In the genomic region with DNA sequence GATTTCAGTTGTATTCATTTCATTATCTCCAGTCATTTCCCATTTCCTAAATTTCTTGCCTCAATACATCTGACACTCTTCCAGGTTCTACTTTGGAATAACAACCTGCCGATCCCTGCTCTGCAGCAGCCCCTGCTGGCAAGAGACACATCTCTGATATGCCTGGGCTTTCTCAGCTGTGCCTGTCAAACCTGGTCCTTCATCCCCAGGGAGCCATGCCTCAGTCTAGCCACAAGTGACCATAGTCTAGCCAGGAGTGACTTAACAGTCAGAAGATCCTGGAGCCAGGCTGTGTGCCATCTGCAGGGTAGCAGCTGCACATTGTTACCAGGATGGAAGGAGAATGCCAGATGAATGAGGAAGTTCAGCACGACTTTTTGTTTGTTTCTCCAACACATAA, we compare ENCODE assay signal across 9 mouse cellular contexts.
A peak's percentile ranks its signal among the peaks of the same experiment; 100 is the strongest.
DNase-seq lines count a peak whose midpoint lies in the region; ATAC-seq and TF ChIP-seq lines count a peak whose summit lies in the region.
"Had no signal": no experiment of that assay in that cellular context is flagged by ENCODE, and none has a peak within 500 bp of the region (broad histone marks: within the 10 kb centered on the region; RNA-seq: fewer than 3 reads in every experiment).

No protein-coding gene starts in this region.

- no peak overlapping the region for H3K4me2 ChIP-seq in lung, embryonic 14.5 days

- 0 out of 2 replicates have a peak, but pooled peaks cover 5% of the 10 kb centered on the region for H3K4me1 ChIP-seq in lung, embryonic 14.5 days (ENCODE audit: insufficient read depth)

- no peak overlapping the region for H3K9ac ChIP-seq in lung, embryonic 14.5 days

- H3K4me3 ChIP-seq in gastrocnemius, adult 2 months = no peak overlapping the region
- H3K4me3 ChIP-seq in lung, embryonic 14.5 days (ENCODE audit: low read depth, low read length) = no peak overlapping the region

- no peaks in the 10 kb centered on the region for H3K27me3 ChIP-seq in lung, embryonic 14.5 days (ENCODE audit: insufficient read depth, low read length)

- no peaks in the 10 kb centered on the region for H3K36me3 ChIP-seq in lung, embryonic 14.5 days (ENCODE audit: insufficient read depth)
- H3K36me3 ChIP-seq: G1E had no signal

- ATAC-seq in lung, embryonic 14.5 days (ENCODE audit: insufficient read depth) = peak; percentile 53; the same call in 1 of the 2 replicates
- no peak for ATAC-seq in erythroblast, adult 5-6 weeks (replicated peaks; ENCODE audit: low FRiP score, poor library complexity, severe bottlenecking)

- H3K9me3 ChIP-seq in lung, embryonic 14.5 days (ENCODE audit: low read depth, low read length) = no peaks in the 10 kb centered on the region

- peak; percentile 55 for TF ChIP-seq CTCF in gastrocnemius, adult 2 months (IDR thresholded peaks at IDR 0.05)
- TF ChIP-seq CTCF in lung, embryonic 14.5 days (IDR thresholded peaks at IDR 0.05; ENCODE audit: low read depth) = peak; percentile 82

- peak; percentile 34 for DNase-seq in gastrocnemius, adult 2 months
- no peak for DNase-seq in gastrocnemius, adult 8-10 months (ENCODE audit: low spot score in 2 of 2)
- peak; percentile 61 to 75 for DNase-seq in adrenal gland, postnatal 36 days
- DNase-seq in heart, adult 18-20 months = peak; percentile 47 to 48
- DNase-seq in kidney, postnatal 10 days = peak; percentile 84
- DNase-seq in lung, embryonic 14.5 days = peak; percentile 78
- DNase-seq in retina, embryonic 14.5 days (ENCODE audit: low spot score) = peak; percentile 46

- 0 out of 2 replicates have a peak overlapping the region, but pooled peaks have one; percentile 12 for H3K27ac ChIP-seq in gastrocnemius, adult 2 months
- no peak overlapping the region for H3K27ac ChIP-seq in lung, embryonic 14.5 days (ENCODE audit: low read depth)

- WGBS in lung, embryonic 14.5 days = 16% methylated on average over 2 of the region's 2 CpGs

- intact Hi-C loops in gastrocnemius, adult 2 months (cut with DNase I) = no loop called here

Comparison
In these comparisons a context has a peak if more than half of its experiments do, and no peak if none do; other contexts are left out.
1. DNase-seq: peak in gastrocnemius, adult 2 months (single experiment), adrenal gland, postnatal 36 days (2 of 2), heart, adult 18-20 months (2 of 2), kidney, postnatal 10 days (single experiment), lung, embryonic 14.5 days (single experiment) and retina, embryonic 14.5 days (single experiment); none in gastrocnemius, adult 8-10 months (0 of 2).